Mouse (Mus musculus) stomach, postnatal 0 days (tissue): Measurements from ENCODE around the gene Eif4e. TPM values are rescaled to one million over a fixed set of nuclear protein-coding genes. Genes with fewer than 3 reads are reported as not detected.
A peak's percentile ranks its signal among the peaks of the same experiment; 100 is the strongest.

Experiments used
- ATAC-seq: fragments of 200-750 bp; cut with Nextera tagmentation; 2 replicates; pipeline ENCODE4 v1.8.0; 2017; ENCODE audit not compliant: low FRiP score, low TSS enrichment
- DNase-seq: peaks from one replicate; pipeline ENCODE4 v3.0.0-alpha.2; 2016; ENCODE audit warnings: low spot score
- H3K27ac ChIP-seq: fragments of 300-500 bp; sonication (generic); replicated peaks from 2 replicates; pipeline ENCODE4 v1.5.1; 2014; ENCODE audit warnings: mild to moderate bottlenecking, control low read depth
- H3K27me3 ChIP-seq: fragments of 300-500 bp; sonication (generic); 2 replicates; pipeline ENCODE4 v1.6.1; 2014; ENCODE audit warnings: low read length; ENCODE audit not compliant: control insufficient read depth, insufficient read depth
- H3K36me3 ChIP-seq: fragments of 300-500 bp; sonication (generic); 2 replicates; pipeline ENCODE4 v1.6.1; 2014; ENCODE audit warnings: low read length, mixed read lengths; ENCODE audit not compliant: control insufficient read depth, insufficient read depth
- H3K4me1 ChIP-seq: fragments of 300-500 bp; sonication (generic); replicated peaks from 2 replicates; pipeline ENCODE4 v1.6.1; 2014; ENCODE audit warnings: antibody characterized with exemption; ENCODE audit not compliant: control insufficient read depth, insufficient read depth
- H3K4me2 ChIP-seq: fragments of 300-500 bp; sonication (generic); replicated peaks from 2 replicates; pipeline ENCODE4 v1.6.1; 2014; ENCODE audit warnings: low read depth, mild to moderate bottlenecking, control low read depth, moderate library complexity
- H3K4me3 ChIP-seq: fragments of 300-500 bp; sonication (generic); 2 replicates; pipeline ENCODE4 v1.5.1; 2014; ENCODE audit warnings: low read depth, low read length, control low read depth
- H3K9ac ChIP-seq: fragments of 300-500 bp; sonication (generic); 2 replicates; pipeline ENCODE4 v1.6.1; 2014; ENCODE audit warnings: mild to moderate bottlenecking, low read length, control low read depth, mixed read lengths
- H3K9me3 ChIP-seq: fragments of 300-500 bp; sonication (generic); 2 replicates; pipeline ENCODE4 v1.6.1; 2016; ENCODE audit warnings: low read length; ENCODE audit not compliant: control insufficient read depth
- CTCF ChIP-seq: IDR thresholded peaks from 2 replicates; pipeline ENCODE4 v1.5.1; 2016; ENCODE audit warnings: antibody characterized with exemption, low read depth, mild to moderate bottlenecking, moderate library complexity
- EP300 ChIP-seq: optimal IDR thresholded peaks from 2 replicates; pipeline ENCODE3; 2016; ENCODE audit warnings: antibody characterized with exemption
- WGBS: fragments of 180-500 bp; shearing (Covaris S2); extraction: QIAGEN DNeasy Blood & Tissue Kit; methylation state at CpG from one replicate; pipeline ENCODE4 v1.1.7; 2014; 5-methylcytosine and 5-hydroxymethylcytosine counted together
- polyA plus RNA-seq: library from polyadenylated mRNA; unstranded; fragments of >200 nt; fragmentation: Nextera tagmentation; extraction: Ambion mirVana; gene quantifications from 2 replicates; pipeline ENCODE4 v1.2.1, GENCODE M21; 2015

The Eif4e gene
- polyA plus RNA-seq, 1 experiment from 2014 or later, result 162 TPM

- no peak overlapping the region for H3K9ac ChIP-seq
- no peaks in the 10 kb centered on the region for H3K9me3 ChIP-seq
- WGBS, result 77% methylated on average over 8 of the region's 8 CpGs
- peak overlapping the region; percentile 95 for H3K27ac ChIP-seq
- H3K4me1 ChIP-seq, result no peaks in the 10 kb centered on the region
- ATAC-seq, result no peak
- peak overlapping the region; percentile 66; the same call in 1 of the 2 replicates for H3K4me2 ChIP-seq
- H3K4me3 ChIP-seq, result no peak overlapping the region
- no peaks in the 10 kb centered on the region for H3K27me3 ChIP-seq
- no peak for TF ChIP-seq CTCF
- no peaks in the 10 kb centered on the region for H3K36me3 ChIP-seq
- DNase-seq, result no peak
Observed at GRCm38 (mm10) chr3:138525494-138525893, 485 bp upstream of the Eif4e start.

- Histone ChIP-seq H3K4me2 (peak overlapping the region; percentile 79), H3K9ac (peak overlapping the region; percentile 88), H3K4me3 (peak overlapping the region; percentile 98), H3K36me3 (no peaks in the 10 kb centered on the region), H3K4me1 (no peaks in the 10 kb centered on the region), H3K27me3 (no peaks in the 10 kb centered on the region), H3K9me3 (no peaks in the 10 kb centered on the region), H3K27ac (peak overlapping the region; percentile 95)
- ATAC-seq (peak; percentile 95), DNase-seq (peak; percentile 98)
- TF ChIP-seq EP300, result peak; percentile 38
- peak; percentile 52 for TF ChIP-seq CTCF
- WGBS, result 0% methylated on average over 45 of the region's 85 CpGs
Observed at GRCm38 (mm10) chr3:138526916-138527666, 1.1 kb downstream of the Eif4e start.

GRCm38 (mm10) chr3:138527667-138528231 is 1.8 kb downstream of the Eif4e start:
- peak overlapping the region; percentile 98 for H3K4me3 ChIP-seq
- H3K36me3 ChIP-seq, result no peaks in the 10 kb centered on the region
- peak overlapping the region; percentile 88 for H3K27ac ChIP-seq
- peak overlapping the region; percentile 79 for H3K4me2 ChIP-seq
- H3K9me3 ChIP-seq, result no peaks in the 10 kb centered on the region
- ATAC-seq (peak; percentile 33), DNase-seq (peak; percentile 76)
- H3K4me1 ChIP-seq, result no peaks in the 10 kb centered on the region
- no peaks in the 10 kb centered on the region for H3K27me3 ChIP-seq
- peak overlapping the region; percentile 88 for H3K9ac ChIP-seq
- no peak for TF ChIP-seq EP300
- no peak for TF ChIP-seq CTCF
- WGBS, result 0% methylated on average over 43 of the region's 64 CpGs

GRCm38 (mm10) chr3:138528265-138528664 is 2.3 kb downstream of the Eif4e start:
- 4% methylated on average over 16 of the region's 16 CpGs for WGBS
- no peak for ATAC-seq
- no peak for DNase-seq
- TF ChIP-seq EP300, result no peak
- no peak for TF ChIP-seq CTCF
- Histone ChIP-seq H3K27me3 (no peaks in the 10 kb centered on the region), H3K27ac (no peak overlapping the region), H3K4me1 (no peaks in the 10 kb centered on the region), H3K9ac (peak overlapping the region; percentile 88), H3K4me3 (peak overlapping the region; percentile 98), H3K9me3 (no peaks in the 10 kb centered on the region), H3K36me3 (no peaks in the 10 kb centered on the region), H3K4me2 (peak overlapping the region; percentile 79)

GRCm38 (mm10) chr3:138530578-138531478 is 4.8 kb downstream of the Eif4e start:
- no peaks in the 10 kb centered on the region for H3K4me1 ChIP-seq
- peak; percentile 22 for DNase-seq
- no peak for ATAC-seq
- no peak overlapping the region for H3K4me3 ChIP-seq
- H3K27ac ChIP-seq, result no peak overlapping the region
- WGBS, result 40% methylated on average over 8 of the region's 8 CpGs
- H3K9ac ChIP-seq, result no peak overlapping the region
- H3K4me2 ChIP-seq, result no peak overlapping the region
- TF ChIP-seq CTCF (no peak), EP300 (no peak)
- no peaks in the 10 kb centered on the region for H3K9me3 ChIP-seq
- no peaks in the 10 kb centered on the region for H3K36me3 ChIP-seq
- H3K27me3 ChIP-seq, result no peaks in the 10 kb centered on the region
